Mouse (Mus musculus): ENCODE measurements around the gene Klhl12. TPM values are rescaled to one million over a fixed set of nuclear protein-coding genes. Genes with fewer than 3 reads are reported as not detected.
"Not testable (repeated sequence)": the region's sequence is repeated elsewhere in the genome, so short reads cannot be mapped to it uniquely, and the experiment has no call there.

Klhl12 gene
- total and polyA plus RNA-seq, 2 experiments from 2014 or later: 26.4 to 35.3 TPM

GRCm38 (mm10) chr1:134513876-134514590, 58.7 kb downstream of the Klhl12 start:
- WGBS: 45% methylated on average over 16 of the region's 16 CpGs
- Histone ChIP-seq H3K27me3 (ENCODE audit: insufficient read depth, low read length) (no peaks in the 10 kb centered on the region; the same call in 1 of the 2 replicates), H3K4me2 (ENCODE audit: low read depth, low read length, poor library complexity, severe bottlenecking) (peak overlapping the region; percentile 70; the same call in 1 of the 2 replicates), H3K9ac (replicated peaks; ENCODE audit: low read length, poor library complexity, severe bottlenecking) (peak overlapping the region; percentile 42; the same call in 1 of the 2 replicates), H3K4me3 (ENCODE audit: low read depth, low read length) (peak overlapping the region; percentile 32; the same call in 1 of the 2 replicates), H3K4me1 (ENCODE audit: insufficient read depth, low read length) (no peaks in the 10 kb centered on the region), H3K36me3 (ENCODE audit: insufficient read depth, low read length) (peaks cover 2% of the 10 kb centered on the region; the same call in 1 of the 2 replicates), H3K9me3 (ENCODE audit: low read length) (no peaks in the 10 kb centered on the region), H3K27ac (ENCODE audit: low read depth, low read length) (no peak overlapping the region)
- DNase-seq (ENCODE audit: low spot score) (no peak), ATAC-seq (ENCODE audit: low FRiP score) (no peak)
- TF ChIP-seq CTCF (IDR thresholded peaks at IDR 0.05): no peak

DNA sequence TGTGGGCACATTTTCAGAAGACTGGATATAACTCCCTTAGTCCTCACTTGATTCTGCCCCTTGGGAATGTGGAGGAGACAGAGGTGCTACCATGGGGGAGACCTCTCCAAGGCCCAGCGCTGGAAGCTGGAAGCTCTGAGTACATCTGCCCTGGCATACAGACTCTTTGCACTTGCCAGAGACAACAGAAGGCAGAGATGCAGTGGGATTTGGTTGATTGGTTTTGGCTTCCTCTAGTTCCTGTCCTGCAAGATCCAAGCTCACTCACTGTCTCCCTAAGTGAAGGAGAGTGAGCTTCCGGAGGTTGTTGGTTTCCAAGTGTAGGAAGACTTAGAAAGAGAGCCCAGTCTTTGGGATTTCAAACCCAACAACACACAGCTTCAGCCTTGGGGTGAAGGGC, 60.6 kb downstream of the Klhl12 start:
- H3K9me3 ChIP-seq (ENCODE audit: low read length): no peaks in the 10 kb centered on the region
- no peaks in the 10 kb centered on the region for H3K36me3 ChIP-seq (ENCODE audit: insufficient read depth, low read length)
- H3K9ac ChIP-seq (replicated peaks; ENCODE audit: low read length, poor library complexity, severe bottlenecking): no peak overlapping the region
- 83% methylated on average over 2 of the region's 2 CpGs for WGBS
- no peaks in the 10 kb centered on the region for H3K4me1 ChIP-seq (ENCODE audit: insufficient read depth, low read length)
- TF ChIP-seq CTCF (IDR thresholded peaks at IDR 0.05): no peak
- ATAC-seq (ENCODE audit: low FRiP score) (no peak), DNase-seq (ENCODE audit: low spot score) (peak; percentile 20)
- no peaks in the 10 kb centered on the region; the same call in 1 of the 2 replicates for H3K27me3 ChIP-seq (ENCODE audit: insufficient read depth, low read length)
- H3K4me3 ChIP-seq (ENCODE audit: low read depth, low read length): no peak overlapping the region
- H3K4me2 ChIP-seq (ENCODE audit: low read depth, low read length, poor library complexity, severe bottlenecking): no peak overlapping the region
- no peak overlapping the region for H3K27ac ChIP-seq (ENCODE audit: low read depth, low read length)

GRCm38 (mm10) chr1:134516491-134517198, 61.3 kb downstream of the Klhl12 start:
- H3K4me3 ChIP-seq (ENCODE audit: low read depth, low read length): no peak overlapping the region
- no peaks in the 10 kb centered on the region for H3K4me1 ChIP-seq (ENCODE audit: insufficient read depth, low read length)
- no peak for TF ChIP-seq CTCF (IDR thresholded peaks at IDR 0.05)
- no peaks in the 10 kb centered on the region for H3K36me3 ChIP-seq (ENCODE audit: insufficient read depth, low read length)
- H3K27me3 ChIP-seq (ENCODE audit: insufficient read depth, low read length): no peaks in the 10 kb centered on the region; the same call in 1 of the 2 replicates
- no peaks in the 10 kb centered on the region for H3K9me3 ChIP-seq (ENCODE audit: low read length)
- ATAC-seq (ENCODE audit: low FRiP score) (no peak), DNase-seq (ENCODE audit: low spot score) (peak; percentile 44)
- WGBS: 17% methylated on average over 4 of the region's 4 CpGs
- no peak overlapping the region for H3K4me2 ChIP-seq (ENCODE audit: low read depth, low read length, poor library complexity, severe bottlenecking)
- H3K27ac ChIP-seq (ENCODE audit: low read depth, low read length): no peak overlapping the region; the same call in 1 of the 2 replicates
- H3K9ac ChIP-seq (replicated peaks; ENCODE audit: low read length, poor library complexity, severe bottlenecking): no peak overlapping the region

DNA sequence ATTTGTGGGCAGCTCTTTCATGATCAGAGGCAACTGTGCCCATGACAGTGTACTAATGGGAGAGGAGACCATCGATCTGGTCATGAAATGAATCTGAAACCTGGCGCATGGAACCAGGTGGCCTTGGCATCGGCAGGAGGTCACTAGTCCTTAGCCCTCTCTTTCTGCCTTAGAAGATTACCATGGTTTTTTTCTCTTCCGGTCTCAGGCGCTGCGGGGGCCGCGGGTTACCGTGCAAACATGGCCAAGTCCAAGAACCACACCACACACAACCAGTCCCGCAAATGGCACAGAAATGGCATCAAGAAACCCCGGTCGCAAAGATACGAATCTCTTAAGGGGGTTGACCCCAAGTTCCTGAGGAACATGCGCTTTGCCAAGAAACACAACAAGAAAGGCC, 62.5 kb downstream of the Klhl12 start:
- WGBS: 97% methylated on average over 14 of the region's 14 CpGs
- DNase-seq (ENCODE audit: low spot score): not testable (repeated sequence)

GRCm38 (mm10) chr1:134518677-134519076, 63.3 kb downstream of the Klhl12 start:
- ATAC-seq (ENCODE audit: low FRiP score) (no peak), DNase-seq (ENCODE audit: low spot score) (peak; percentile 89)
- Histone ChIP-seq H3K36me3 (ENCODE audit: insufficient read depth, low read length) (no peaks in the 10 kb centered on the region), H3K4me3 (ENCODE audit: low read depth, low read length) (no peak overlapping the region), H3K9ac (replicated peaks; ENCODE audit: low read length, poor library complexity, severe bottlenecking) (no peak overlapping the region), H3K9me3 (ENCODE audit: low read length) (no peaks in the 10 kb centered on the region), H3K27me3 (ENCODE audit: insufficient read depth, low read length) (no peaks in the 10 kb centered on the region), H3K4me2 (ENCODE audit: low read depth, low read length, poor library complexity, severe bottlenecking) (no peak overlapping the region), H3K27ac (ENCODE audit: low read depth, low read length) (no peak overlapping the region), H3K4me1 (ENCODE audit: insufficient read depth, low read length) (no peaks in the 10 kb centered on the region)
- 13% methylated on average over 7 of the region's 7 CpGs for WGBS
- TF ChIP-seq CTCF (IDR thresholded peaks at IDR 0.05): peak; percentile 74

More for the DNA sequence above, 62.5 kb downstream of the Klhl12 start:
- not testable (repeated sequence) for H3K9me3 ChIP-seq (ENCODE audit: low read length); H3K4me3 ChIP-seq (ENCODE audit: low read depth, low read length); H3K9ac ChIP-seq (replicated peaks; ENCODE audit: low read length, poor library complexity, severe bottlenecking); H3K27me3 ChIP-seq (ENCODE audit: insufficient read depth, low read length); ATAC-seq (ENCODE audit: low FRiP score); H3K4me1 ChIP-seq (ENCODE audit: insufficient read depth, low read length); H3K27ac ChIP-seq (ENCODE audit: low read depth, low read length); H3K4me2 ChIP-seq (ENCODE audit: low read depth, low read length, poor library complexity, severe bottlenecking); H3K36me3 ChIP-seq (ENCODE audit: insufficient read depth, low read length)

DNA sequence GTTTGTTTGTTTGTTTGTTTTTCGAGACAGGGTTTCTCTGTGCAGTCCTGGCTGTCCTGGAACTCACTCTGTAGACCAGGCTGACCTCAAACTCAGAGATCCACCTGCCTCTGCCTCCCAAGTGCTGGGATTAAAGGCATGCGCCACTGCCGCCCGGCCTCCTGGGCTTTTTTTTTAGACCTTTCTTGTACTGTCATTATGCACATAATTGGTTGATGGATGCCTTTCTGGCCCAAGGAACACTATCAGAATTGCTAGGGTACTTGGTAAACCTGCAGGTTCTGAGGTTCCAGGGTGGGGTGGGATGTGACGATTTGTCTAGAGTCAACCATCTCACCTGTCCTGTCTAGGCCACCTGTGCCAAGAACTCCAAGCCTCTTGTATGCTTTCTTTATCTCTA, 63.9 kb downstream of the Klhl12 start:
- H3K27me3 ChIP-seq (ENCODE audit: insufficient read depth, low read length); H3K4me3 ChIP-seq (ENCODE audit: low read depth, low read length); DNase-seq (ENCODE audit: low spot score); H3K36me3 ChIP-seq (ENCODE audit: insufficient read depth, low read length); ATAC-seq (ENCODE audit: low FRiP score); H3K9me3 ChIP-seq (ENCODE audit: low read length); H3K9ac ChIP-seq (replicated peaks; ENCODE audit: low read length, poor library complexity, severe bottlenecking); H3K27ac ChIP-seq (ENCODE audit: low read depth, low read length); H3K4me2 ChIP-seq (ENCODE audit: low read depth, low read length, poor library complexity, severe bottlenecking); H3K4me1 ChIP-seq (ENCODE audit: insufficient read depth, low read length): not testable (repeated sequence)
- WGBS: 98% methylated on average over 5 of the region's 5 CpGs

Measured in midbrain, postnatal 0 days (tissue).